Mouse (Mus musculus): ENCODE measurements at regions not wholly inside any gene's neighbourhood (a gene's known extent, or its start where the extent isn't known, plus 50 kb on each side); places are given as distances from the start of the nearest gene placed in this dataset.

- WGBS, result 64% methylated on average over 12 of the region's 12 CpGs
- H3K4me2 ChIP-seq, result no peak overlapping the region
- H3K27ac ChIP-seq, result no peak overlapping the region
- no peak for ATAC-seq (replicated peaks; ENCODE audit: insufficient number of reproducible peaks, insufficient read depth, low FRiP score, low read depth)
- no peaks in the 10 kb centered on the region for H3K4me1 ChIP-seq (replicated peaks)
- H3K36me3 ChIP-seq, result no peaks in the 10 kb centered on the region
- no peak overlapping the region for H3K9ac ChIP-seq
- no peak overlapping the region for H3K4me3 ChIP-seq
- H3K27me3 ChIP-seq, result no peaks in the 10 kb centered on the region
- no peaks in the 10 kb centered on the region for H3K9me3 ChIP-seq (replicated peaks)
These were observed 109.6 kb upstream of the Zdhhc25 start for GRCm38 (mm10) chr15:88490316-88491090.

GRCm38 (mm10) chr15:88491091-88491366 lies 109.1 kb upstream of the Zdhhc25 start:
- H3K9ac ChIP-seq, result no peak overlapping the region
- H3K4me2 ChIP-seq, result no peak overlapping the region
- H3K9me3 ChIP-seq (replicated peaks), result no peaks in the 10 kb centered on the region
- 67% methylated on average over 5 of the region's 5 CpGs for WGBS
- no peaks in the 10 kb centered on the region for H3K36me3 ChIP-seq
- H3K27me3 ChIP-seq, result no peaks in the 10 kb centered on the region
- no peak overlapping the region for H3K27ac ChIP-seq
- H3K4me1 ChIP-seq (replicated peaks), result no peaks in the 10 kb centered on the region
- no peak for ATAC-seq (replicated peaks; ENCODE audit: insufficient number of reproducible peaks, insufficient read depth, low FRiP score, low read depth)
- H3K4me3 ChIP-seq, result no peak overlapping the region

DNA sequence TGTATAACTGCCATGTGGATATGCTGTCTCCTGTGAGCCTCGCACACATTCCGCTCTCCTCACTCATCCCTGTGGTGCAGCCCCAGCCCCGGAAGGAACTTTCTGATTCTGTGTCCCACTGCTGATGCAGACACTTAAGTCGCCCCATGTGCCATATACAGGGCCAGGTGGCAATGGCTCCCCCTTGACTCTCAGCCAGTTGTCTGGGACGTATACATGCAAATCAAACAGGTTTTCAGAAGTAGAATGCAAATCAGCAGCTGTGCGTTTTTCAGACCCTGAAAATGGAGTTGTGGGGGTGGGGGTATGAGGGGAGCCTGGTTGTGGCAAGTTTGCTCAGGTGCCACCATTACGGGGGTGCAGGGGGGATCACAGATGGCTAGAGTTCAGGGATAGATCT lies 102.1 kb upstream of the Zdhhc25 start:
- no peak overlapping the region for H3K27ac ChIP-seq
- WGBS, result 78% methylated on average over 7 of the region's 7 CpGs
- ATAC-seq (replicated peaks; ENCODE audit: insufficient number of reproducible peaks, insufficient read depth, low FRiP score, low read depth), result no peak

GRCm38 (mm10) chr15:88502311-88502710 lies 97.8 kb upstream of the Zdhhc25 start:
- Histone ChIP-seq H3K27ac (no peak overlapping the region), H3K9me3 (replicated peaks) (no peaks in the 10 kb centered on the region), H3K4me3 (no peak overlapping the region), H3K9ac (no peak overlapping the region), H3K36me3 (no peaks in the 10 kb centered on the region), H3K4me1 (replicated peaks) (no peaks in the 10 kb centered on the region), H3K4me2 (no peak overlapping the region), H3K27me3 (no peaks in the 10 kb centered on the region)
- 68% methylated on average over 2 of the region's 2 CpGs for WGBS
- ATAC-seq (replicated peaks; ENCODE audit: insufficient number of reproducible peaks, insufficient read depth, low FRiP score, low read depth), result no peak

More for the DNA sequence above, 102.1 kb upstream of the Zdhhc25 start:
- Histone ChIP-seq H3K27me3 (no peaks in the 10 kb centered on the region), H3K9me3 (replicated peaks) (no peaks in the 10 kb centered on the region), H3K9ac (no peak overlapping the region), H3K4me1 (replicated peaks) (no peaks in the 10 kb centered on the region), H3K4me2 (no peak overlapping the region), H3K4me3 (no peak overlapping the region), H3K36me3 (no peaks in the 10 kb centered on the region)

- Histone ChIP-seq H3K36me3 (no peaks in the 10 kb centered on the region), H3K4me2 (no peak overlapping the region), H3K27ac (no peak overlapping the region), H3K9me3 (replicated peaks) (no peaks in the 10 kb centered on the region), H3K9ac (no peak overlapping the region), H3K4me1 (replicated peaks) (no peaks in the 10 kb centered on the region), H3K4me3 (no peak overlapping the region), H3K27me3 (no peaks in the 10 kb centered on the region)
- 73% methylated on average over 7 of the region's 7 CpGs for WGBS
- no peak for ATAC-seq (replicated peaks; ENCODE audit: insufficient number of reproducible peaks, insufficient read depth, low FRiP score, low read depth)
These were observed 96.2 kb upstream of the Zdhhc25 start for GRCm38 (mm10) chr15:88503896-88504295.

GRCm38 (mm10) chr15:88505491-88506119 lies 94.5 kb upstream of the Zdhhc25 start:
- H3K9ac ChIP-seq, result no peak overlapping the region
- no peak overlapping the region for H3K27ac ChIP-seq
- H3K36me3 ChIP-seq, result no peaks in the 10 kb centered on the region
- H3K4me2 ChIP-seq, result no peak overlapping the region
- 60% methylated on average over 13 of the region's 13 CpGs for WGBS
- no peaks in the 10 kb centered on the region for H3K4me1 ChIP-seq (replicated peaks)
- no peak for ATAC-seq (replicated peaks; ENCODE audit: insufficient number of reproducible peaks, insufficient read depth, low FRiP score, low read depth)
- H3K9me3 ChIP-seq (replicated peaks), result no peaks in the 10 kb centered on the region
- no peaks in the 10 kb centered on the region for H3K27me3 ChIP-seq
- no peak overlapping the region for H3K4me3 ChIP-seq

DNA sequence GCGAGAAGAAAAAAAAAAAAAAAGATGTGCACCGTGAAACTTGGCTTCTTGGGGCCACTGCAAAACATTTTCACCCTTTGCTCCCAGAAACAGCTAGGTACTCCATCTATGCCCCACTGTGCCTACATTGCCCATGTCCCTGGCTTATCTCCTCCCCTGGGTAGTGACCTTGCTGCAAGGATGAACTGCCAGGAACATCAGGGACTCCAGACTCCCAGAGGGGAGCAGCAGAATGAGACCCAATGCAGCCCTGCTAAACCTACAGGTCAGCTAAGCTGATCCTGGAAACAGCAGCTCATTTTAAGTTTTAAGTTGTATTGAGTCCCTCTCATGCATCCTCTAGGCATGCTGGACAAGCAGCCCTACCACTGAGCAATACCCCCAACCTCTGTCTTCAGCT lies 92.2 kb upstream of the Zdhhc25 start:
- no peaks in the 10 kb centered on the region for H3K27me3 ChIP-seq
- WGBS, result 48% methylated on average over 2 of the region's 2 CpGs
- no peak overlapping the region for H3K4me3 ChIP-seq
- H3K9ac ChIP-seq, result no peak overlapping the region
- no peaks in the 10 kb centered on the region for H3K4me1 ChIP-seq (replicated peaks)
- no peak for ATAC-seq (replicated peaks; ENCODE audit: insufficient number of reproducible peaks, insufficient read depth, low FRiP score, low read depth)
- H3K9me3 ChIP-seq (replicated peaks), result no peaks in the 10 kb centered on the region
- no peak overlapping the region for H3K27ac ChIP-seq
- no peak overlapping the region for H3K4me2 ChIP-seq
- no peaks in the 10 kb centered on the region for H3K36me3 ChIP-seq

GRCm38 (mm10) chr15:88508971-88509370 lies 91.1 kb upstream of the Zdhhc25 start:
- Histone ChIP-seq H3K4me2 (no peak overlapping the region), H3K4me1 (replicated peaks) (no peaks in the 10 kb centered on the region), H3K36me3 (no peaks in the 10 kb centered on the region), H3K27ac (no peak overlapping the region), H3K4me3 (no peak overlapping the region), H3K27me3 (no peaks in the 10 kb centered on the region), H3K9ac (no peak overlapping the region), H3K9me3 (replicated peaks) (no peaks in the 10 kb centered on the region)
- WGBS, result 67% methylated on average over 6 of the region's 6 CpGs
- ATAC-seq (replicated peaks; ENCODE audit: insufficient number of reproducible peaks, insufficient read depth, low FRiP score, low read depth), result no peak

DNA sequence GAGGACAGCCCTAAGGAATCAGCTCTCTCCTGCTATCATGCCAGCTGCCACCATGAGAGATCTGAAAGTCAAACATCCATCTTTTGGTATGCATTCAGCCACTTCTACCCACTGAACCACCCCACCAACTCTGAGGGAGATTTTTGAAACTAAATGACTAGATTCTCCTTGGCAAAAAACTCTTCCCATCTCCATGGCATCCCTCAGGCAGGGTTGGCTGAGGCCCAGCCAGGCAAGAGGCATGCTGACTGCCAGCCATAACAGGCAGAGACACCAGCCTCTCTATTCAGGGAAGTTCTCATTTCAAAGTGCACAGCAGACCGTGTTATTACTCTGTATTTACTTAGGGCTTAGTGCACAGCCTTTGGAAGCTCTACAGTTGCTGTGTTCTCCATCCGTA lies 90.5 kb upstream of the Zdhhc25 start:
- H3K4me3 ChIP-seq, result no peak overlapping the region
- H3K27ac ChIP-seq, result no peak overlapping the region
- ATAC-seq (replicated peaks; ENCODE audit: insufficient number of reproducible peaks, insufficient read depth, low FRiP score, low read depth), result no peak
- no peaks in the 10 kb centered on the region for H3K9me3 ChIP-seq (replicated peaks)
- no peak overlapping the region for H3K9ac ChIP-seq
- H3K36me3 ChIP-seq, result no peaks in the 10 kb centered on the region
- 77% methylated on average over 2 of the region's 2 CpGs for WGBS
- H3K4me1 ChIP-seq (replicated peaks), result no peaks in the 10 kb centered on the region
- H3K4me2 ChIP-seq, result no peak overlapping the region
- H3K27me3 ChIP-seq, result no peaks in the 10 kb centered on the region

GRCm38 (mm10) chr15:88514091-88514490 lies 86.0 kb upstream of the Zdhhc25 start:
- H3K4me2 ChIP-seq, result no peak overlapping the region
- no peak overlapping the region for H3K4me3 ChIP-seq
- no peak for ATAC-seq (replicated peaks; ENCODE audit: insufficient number of reproducible peaks, insufficient read depth, low FRiP score, low read depth)
- no peaks in the 10 kb centered on the region for H3K36me3 ChIP-seq
- no peak overlapping the region for H3K27ac ChIP-seq
- 87% methylated on average over 5 of the region's 5 CpGs for WGBS
- H3K9ac ChIP-seq, result no peak overlapping the region
- no peaks in the 10 kb centered on the region for H3K27me3 ChIP-seq
- H3K4me1 ChIP-seq (replicated peaks), result no peaks in the 10 kb centered on the region
- H3K9me3 ChIP-seq (replicated peaks), result no peaks in the 10 kb centered on the region

GRCm38 (mm10) chr15:88531218-88531617 lies 68.9 kb upstream of the Zdhhc25 start:
- Histone ChIP-seq H3K27me3 (no peaks in the 10 kb centered on the region), H3K36me3 (no peaks in the 10 kb centered on the region), H3K4me1 (replicated peaks) (no peaks in the 10 kb centered on the region), H3K27ac (no peak overlapping the region), H3K4me2 (no peak overlapping the region), H3K9me3 (replicated peaks) (no peaks in the 10 kb centered on the region), H3K9ac (no peak overlapping the region), H3K4me3 (no peak overlapping the region)
- ATAC-seq (replicated peaks; ENCODE audit: insufficient number of reproducible peaks, insufficient read depth, low FRiP score, low read depth), result no peak
- 92% methylated on average over 1 of the region's 1 CpGs for WGBS

DNA sequence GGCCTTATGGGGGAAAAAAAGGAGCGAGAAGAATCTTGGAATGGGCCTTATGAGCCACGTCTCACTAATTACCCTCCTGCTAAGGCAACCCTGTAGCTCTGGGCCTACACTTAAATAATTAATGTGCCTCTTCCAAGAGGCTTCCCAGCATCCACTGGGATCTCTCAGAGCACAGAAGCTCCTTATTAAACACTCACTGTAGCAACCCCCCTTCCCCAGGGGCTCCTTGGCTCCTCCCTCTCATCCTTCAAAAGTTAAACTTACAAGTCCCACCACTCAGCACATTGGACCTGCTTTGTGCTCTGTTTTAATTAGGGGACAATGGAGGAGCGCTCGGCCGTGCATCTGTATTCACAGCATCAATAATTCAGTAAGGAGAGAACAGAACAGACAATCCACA lies 68.1 kb upstream of the Zdhhc25 start:
- no peak overlapping the region for H3K9ac ChIP-seq
- H3K4me1 ChIP-seq (replicated peaks), result no peaks in the 10 kb centered on the region
- H3K4me3 ChIP-seq, result no peak overlapping the region
- no peaks in the 10 kb centered on the region for H3K9me3 ChIP-seq (replicated peaks)
- ATAC-seq (replicated peaks; ENCODE audit: insufficient number of reproducible peaks, insufficient read depth, low FRiP score, low read depth), result no peak
- WGBS, result 73% methylated on average over 5 of the region's 5 CpGs
- no peaks in the 10 kb centered on the region for H3K27me3 ChIP-seq
- H3K27ac ChIP-seq, result no peak overlapping the region
- H3K36me3 ChIP-seq, result no peaks in the 10 kb centered on the region
- no peak overlapping the region for H3K4me2 ChIP-seq

Data from heart, embryonic 15.5 days (tissue).